Mouse (Mus musculus): ENCODE results near the gene Agpat3.
A peak's percentile ranks its signal among the peaks of the same experiment; 100 is the strongest.

Agpat3 gene

GRCm38 (mm10) chr10:78244438-78245224 is 107.7 kb downstream of the Agpat3 start, which contains the start of gene Trappc10:
Gene Trappc10, minus strand, starts transcription at chr10:78244641.
- peak; percentile 88 for DNase-seq

- peak; percentile 63 for DNase-seq
Observed at GRCm38 (mm10) chr10:78244058-78244437, 108.2 kb downstream of the Agpat3 start.

GRCm38 (mm10) chr10:78238926-78239325 is 113.4 kb downstream of the Agpat3 start:
- DNase-seq, result peak; percentile 28

- DNase-seq, result no peak
Observed at GRCm38 (mm10) chr10:78238297-78238696, 114.0 kb downstream of the Agpat3 start.

- no peak for DNase-seq
Observed at GRCm38 (mm10) chr10:78237809-78238208, 114.5 kb downstream of the Agpat3 start.

- DNase-seq, result no peak
Observed at GRCm38 (mm10) chr10:78236885-78237629, 115.2 kb downstream of the Agpat3 start.

GRCm38 (mm10) chr10:78233756-78234155 is 118.5 kb downstream of the Agpat3 start:
- DNase-seq, result no peak

- DNase-seq, result no peak
Observed at GRCm38 (mm10) chr10:78233161-78233560, 119.1 kb downstream of the Agpat3 start.

GRCm38 (mm10) chr10:78232301-78232980 is 119.8 kb downstream of the Agpat3 start:
- DNase-seq, result no peak

- no peak for DNase-seq
Observed at GRCm38 (mm10) chr10:78228560-78228928, 123.7 kb downstream of the Agpat3 start.

- DNase-seq, result no peak
Observed at GRCm38 (mm10) chr10:78227875-78228559, 124.3 kb downstream of the Agpat3 start.

GRCm38 (mm10) chr10:78224136-78224535 is 128.2 kb downstream of the Agpat3 start:
- DNase-seq, result no peak

- no peak for DNase-seq
Observed at GRCm38 (mm10) chr10:78222908-78223307, 129.4 kb downstream of the Agpat3 start.

GRCm38 (mm10) chr10:78221315-78221714 is 131.0 kb downstream of the Agpat3 start:
- DNase-seq, result no peak

- no peak for DNase-seq
Observed at GRCm38 (mm10) chr10:78219528-78219927, 132.8 kb downstream of the Agpat3 start.
